Mouse (Mus musculus) adipocyte (in vitro differentiated cells): ENCODE measurements at regions not wholly inside any gene's neighbourhood (a gene's known extent, or its start where the extent isn't known, plus 50 kb on each side); places are given as distances from the start of the nearest gene placed in this dataset.
"Not testable (repeated sequence)": the region's sequence is repeated elsewhere in the genome, so short reads cannot be mapped to it uniquely, and the experiment has no call there.

ENCODE experiments used
- DNase-seq: peaks from one replicate; pipeline ENCODE4 v3.0.0-alpha.2; 2016; ENCODE audit warnings: low spot score

DNA sequence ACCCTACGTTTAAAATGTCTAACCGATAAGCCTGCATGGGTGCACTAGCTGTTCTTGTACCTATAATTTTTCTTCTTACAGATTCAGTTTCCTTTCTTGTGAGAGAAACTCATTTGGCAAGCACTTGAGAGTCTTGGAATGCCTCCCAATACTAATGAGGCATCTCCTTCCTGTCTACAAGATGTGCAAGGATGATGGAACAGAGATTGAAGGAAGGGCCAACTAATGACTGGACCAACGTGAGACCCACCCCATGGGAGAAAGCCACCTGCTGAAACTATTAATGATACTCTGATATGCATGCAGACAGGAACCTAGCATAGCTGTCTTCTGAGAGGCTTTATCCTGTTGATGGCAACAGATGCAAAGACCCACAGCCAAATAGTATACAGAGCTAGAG, 179.9 kb upstream of the Slitrk6 start:
- no peak for DNase-seq

DNA sequence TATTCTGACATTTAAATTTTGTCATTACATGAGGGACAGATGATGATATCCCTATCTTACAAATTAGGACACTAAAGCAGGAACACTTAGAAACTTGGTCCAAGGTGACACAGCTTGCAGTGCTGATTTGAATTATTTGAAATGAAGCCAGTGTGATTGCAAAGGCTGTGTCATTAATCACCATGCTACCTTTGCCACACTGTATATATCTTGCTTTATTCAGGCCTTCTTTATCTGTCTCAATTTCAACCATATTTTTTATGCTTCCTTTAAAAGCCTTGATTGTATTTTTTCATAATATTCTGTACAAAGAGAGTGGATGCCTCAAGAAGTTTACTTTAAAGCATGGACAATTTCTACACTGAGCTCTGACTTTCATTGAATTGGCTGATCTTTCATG, 167.0 kb upstream of the Slitrk6 start:
- no peak for DNase-seq

DNA sequence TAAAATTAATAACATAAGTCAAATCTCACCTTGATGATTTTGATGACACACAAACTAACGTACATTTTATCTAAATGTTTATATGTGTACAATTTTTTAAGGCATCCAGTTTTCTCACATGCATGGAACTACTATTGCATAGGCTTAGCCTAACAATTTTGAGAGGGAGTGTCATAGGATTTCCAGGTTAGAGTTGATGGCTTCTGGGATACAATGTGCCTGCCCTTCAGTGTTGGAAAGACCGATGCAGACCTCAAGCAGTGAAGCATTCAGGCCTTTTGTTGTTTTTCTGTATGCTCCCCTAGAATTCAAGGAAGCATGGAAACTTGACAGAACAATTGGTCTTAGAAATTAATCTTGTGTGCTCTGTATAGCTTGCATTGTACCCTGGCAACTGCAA, 158.4 kb upstream of the Slitrk6 start:
- DNase-seq = no peak

- no peak for DNase-seq
Observed at GRCm38 (mm10) chr14:110892865-110893264, 137.9 kb upstream of the Slitrk6 start.

DNA sequence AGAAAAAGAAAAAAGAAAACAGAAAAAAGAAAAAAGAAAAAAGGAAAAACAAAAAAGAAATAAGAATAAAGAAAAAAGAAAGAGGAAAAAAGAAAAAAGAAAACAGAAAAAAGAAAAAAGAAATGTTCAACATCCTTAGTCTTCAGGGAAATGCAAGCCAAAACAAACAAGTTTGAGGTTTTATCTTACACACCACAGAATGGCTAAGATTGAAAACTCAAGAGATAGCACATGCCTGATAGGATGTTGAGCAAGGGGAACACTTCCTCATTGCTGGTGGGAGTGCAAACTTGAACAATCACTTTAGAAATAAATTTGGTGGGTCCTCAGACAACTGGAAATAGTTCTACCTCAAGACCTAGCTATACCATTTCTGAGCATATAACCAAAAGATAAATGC, 116.4 kb upstream of the Slitrk6 start:
- no peak for DNase-seq

DNA sequence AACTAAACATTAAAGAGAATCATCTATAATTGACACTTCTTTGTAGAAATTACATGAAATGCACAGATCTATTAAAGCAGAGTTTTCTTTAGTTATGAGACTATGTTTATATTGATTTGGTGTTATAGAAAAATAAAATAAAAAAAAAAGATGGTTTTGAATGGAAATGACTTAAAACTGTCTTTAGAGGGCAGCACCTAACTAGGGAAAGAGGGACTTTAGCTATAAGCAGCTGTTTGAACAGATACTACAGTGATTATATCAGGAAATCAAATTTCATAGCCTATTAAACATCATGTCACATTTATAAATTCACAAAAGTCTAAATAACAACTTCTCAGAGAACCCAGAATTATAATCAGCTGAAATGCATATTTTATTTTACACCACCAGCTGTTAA, 69.7 kb upstream of the Slitrk6 start:
- DNase-seq = peak; percentile 3

DNA sequence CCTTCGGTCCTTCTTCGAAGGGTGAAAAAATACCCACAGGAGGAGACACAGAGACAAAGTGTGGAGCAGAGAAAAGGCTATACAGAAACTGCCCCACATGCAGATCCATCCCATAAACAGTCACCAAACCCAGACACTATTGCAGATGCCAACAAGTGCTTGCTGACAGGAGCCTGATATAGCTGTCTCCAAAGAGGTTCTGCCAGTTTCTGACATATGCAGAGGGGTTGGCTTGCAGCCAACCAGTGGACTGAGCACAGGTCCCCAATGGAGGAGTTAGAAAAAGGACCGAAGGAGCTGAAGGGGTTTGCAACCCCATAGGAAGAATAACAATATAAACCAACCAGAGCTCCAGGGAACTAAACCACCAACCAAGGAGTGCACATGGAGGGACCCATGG, 67.2 kb upstream of the Slitrk6 start:
- not testable (repeated sequence) for DNase-seq
